Mouse (Mus musculus) forebrain, embryonic 14.5 days (tissue): ENCODE data around the gene Dab2ip. TPM values are rescaled to one million over a fixed set of nuclear protein-coding genes. Genes with fewer than 3 reads are reported as not detected.

Experiments
- ATAC-seq: fragments of 200-750 bp; cut with Nextera tagmentation; 2 replicates; pipeline ENCODE4 v1.8.0; 2017; ENCODE audit warnings: mild to moderate bottlenecking, moderate library complexity
- DNase-seq: peaks from one replicate; pipeline ENCODE4 v3.0.0-alpha.2; 2015; ENCODE audit warnings: low spot score
- H3K27ac ChIP-seq: fragments of 300-500 bp; sonication (generic); 2 replicates; pipeline ENCODE4 v1.5.1; 2014; ENCODE audit warnings: low read depth, mild to moderate bottlenecking, control low read depth, low read length, moderate library complexity
- H3K27me3 ChIP-seq: fragments of 300-500 bp; sonication (generic); replicated peaks from 2 replicates; pipeline ENCODE4 v1.6.1; 2014; ENCODE audit warnings: low read length, control low read depth, mixed read lengths; ENCODE audit not compliant: control insufficient read depth, insufficient read depth
- H3K36me3 ChIP-seq: fragments of 300-500 bp; sonication (generic); 2 replicates; pipeline ENCODE4 v1.6.1; 2014; ENCODE audit warnings: low read length, control low read depth; ENCODE audit not compliant: control insufficient read depth, insufficient read depth
- H3K4me1 ChIP-seq: fragments of 300-500 bp; sonication (generic); 2 replicates; pipeline ENCODE4 v1.6.1; 2014; ENCODE audit warnings: antibody characterized with exemption, low read length, control low read depth; ENCODE audit not compliant: control insufficient read depth, insufficient read depth
- H3K4me2 ChIP-seq: fragments of 300-500 bp; sonication (generic); 2 replicates; pipeline ENCODE4 v1.6.1; 2014; ENCODE audit warnings: mild to moderate bottlenecking, control low read depth, low read length
- H3K4me3 ChIP-seq: fragments of 300-500 bp; sonication (generic); 2 replicates; pipeline ENCODE4 v1.5.1; 2014; ENCODE audit warnings: low read depth, low read length, control low read depth
- H3K9ac ChIP-seq: fragments of 300-500 bp; sonication (generic); 2 replicates; pipeline ENCODE4 v1.6.1; 2014; ENCODE audit warnings: mild to moderate bottlenecking, low read length, control low read depth, moderate library complexity
- H3K9me3 ChIP-seq: fragments of 300-500 bp; sonication (generic); replicated peaks from 2 replicates; pipeline ENCODE4 v1.6.1; 2016; ENCODE audit warnings: low read length, control low read depth, mixed read lengths; ENCODE audit not compliant: control insufficient read depth
- WGBS: fragments of 180-500 bp; shearing (Covaris S2); extraction: QIAGEN DNeasy Blood & Tissue Kit; methylation state at CpG from one replicate; pipeline ENCODE4 v1.1.7; 2014; 5-methylcytosine and 5-hydroxymethylcytosine counted together
- polyA plus RNA-seq: library from polyadenylated mRNA; unstranded; fragments of >200 nt; fragmentation: Nextera tagmentation; extraction: Ambion mirVana; gene quantifications from 2 replicates; pipeline ENCODE4 v1.2.1, GENCODE M21; 2014

Dab2ip gene
- polyA plus RNA-seq, 1 experiment from 2014 or later = 29.7 TPM

DNA sequence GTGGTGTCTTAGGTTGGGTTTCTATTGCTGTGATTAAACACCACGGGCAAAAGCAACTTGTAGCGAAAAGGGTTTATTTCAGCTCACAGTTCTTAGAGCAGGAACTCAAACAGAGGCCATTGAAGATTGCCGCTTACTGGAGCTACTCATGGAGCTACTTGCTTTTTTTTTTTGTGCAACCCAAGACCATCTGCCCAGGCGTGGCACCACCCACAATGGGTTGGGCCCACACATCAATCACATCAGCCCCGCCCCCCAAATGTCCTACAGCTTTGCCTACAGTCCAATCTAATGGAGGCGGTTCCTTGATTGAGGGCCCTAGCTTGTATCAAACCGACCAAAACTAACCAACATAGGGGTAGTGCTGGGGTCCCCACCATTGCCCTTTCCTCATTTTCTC is 205.8 kb downstream of the Dab2ip start:
- 90% methylated on average over 7 of the region's 7 CpGs for WGBS
- H3K27me3 ChIP-seq = no peaks in the 10 kb centered on the region
- H3K4me3 ChIP-seq = no peak overlapping the region

DNA sequence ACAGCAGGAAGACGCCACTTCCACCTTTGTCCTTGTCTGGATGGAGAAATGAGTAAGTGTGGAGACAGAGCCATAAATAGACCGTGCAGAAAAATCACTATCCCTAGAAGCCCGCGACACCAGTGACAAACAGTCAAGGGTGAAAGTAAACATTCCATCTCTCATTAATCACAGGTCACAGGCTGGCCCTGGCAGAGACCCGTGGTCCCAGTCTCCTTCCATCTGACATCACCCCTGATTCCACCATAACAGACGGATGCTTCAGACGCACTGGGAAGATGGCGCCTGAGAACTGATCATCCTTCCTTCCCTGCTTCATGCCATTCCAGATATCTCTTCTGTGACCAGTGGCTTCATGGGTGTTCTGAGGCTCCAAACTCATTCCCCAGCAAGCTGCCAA is 206.3 kb downstream of the Dab2ip start:
- ATAC-seq (no peak), DNase-seq (no peak)
- WGBS = 91% methylated on average over 8 of the region's 8 CpGs
- Histone ChIP-seq H3K27ac (no peak overlapping the region), H3K4me3 (no peak overlapping the region), H3K9ac (no peak overlapping the region), H3K9me3 (no peaks in the 10 kb centered on the region), H3K4me2 (no peak overlapping the region), H3K27me3 (no peaks in the 10 kb centered on the region), H3K36me3 (no peaks in the 10 kb centered on the region), H3K4me1 (peaks cover 12% of the 10 kb centered on the region)

More for the DNA sequence above, 205.8 kb downstream of the Dab2ip start:
- no peak for DNase-seq
- Histone ChIP-seq H3K9ac (no peak overlapping the region), H3K4me2 (no peak overlapping the region), H3K9me3 (no peaks in the 10 kb centered on the region), H3K36me3 (no peaks in the 10 kb centered on the region), H3K4me1 (peaks cover 10% of the 10 kb centered on the region), H3K27ac (no peak overlapping the region)
- no peak for ATAC-seq

DNA sequence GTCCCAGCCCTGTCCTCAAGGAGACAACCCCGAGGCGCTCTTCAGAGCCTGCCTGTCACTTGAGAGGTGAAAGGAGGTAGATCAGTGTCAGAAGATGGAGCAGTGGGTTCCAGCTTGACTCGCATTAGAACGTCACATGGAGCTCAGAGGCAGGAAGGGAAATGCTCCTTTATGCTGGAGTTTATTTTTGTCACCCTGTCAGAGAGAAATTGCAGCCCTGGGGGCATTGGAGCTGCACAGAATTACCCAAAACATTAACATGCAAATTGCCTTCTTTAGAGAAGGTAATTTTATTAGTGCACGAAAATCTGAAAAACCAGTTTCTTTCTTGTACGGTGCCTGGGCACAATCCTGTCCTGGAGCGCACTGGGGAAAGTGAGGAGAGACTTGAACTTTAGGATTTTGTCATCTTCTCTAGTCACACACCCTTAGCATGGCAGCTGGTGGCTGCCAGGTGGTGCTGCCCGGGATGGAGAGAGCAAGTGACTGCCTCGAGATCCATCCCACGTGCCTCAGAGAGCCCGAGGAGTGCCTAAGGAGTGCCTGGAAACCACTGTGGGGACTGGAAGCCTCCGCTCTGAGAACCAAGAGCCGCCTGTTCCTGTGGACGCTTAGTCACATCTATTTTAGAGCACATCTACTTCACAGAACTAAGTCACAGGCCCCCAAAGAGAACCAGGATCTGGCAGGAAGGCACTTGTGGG is 209.9 kb downstream of the Dab2ip start:
- ATAC-seq (peak; percentile 71), DNase-seq (peak; percentile 42)
- Histone ChIP-seq H3K27ac (no peak overlapping the region), H3K4me1 (peaks cover 9% of the 10 kb centered on the region), H3K4me2 (no peak overlapping the region), H3K4me3 (no peak overlapping the region), H3K9ac (0 out of 2 replicates have a peak overlapping the region, but pooled peaks have one; percentile 13), H3K27me3 (no peaks in the 10 kb centered on the region), H3K36me3 (no peaks in the 10 kb centered on the region), H3K9me3 (no peaks in the 10 kb centered on the region)
- 33% methylated on average over 14 of the region's 14 CpGs for WGBS

- Histone ChIP-seq H3K9ac (no peak overlapping the region), H3K36me3 (no peaks in the 10 kb centered on the region), H3K9me3 (no peaks in the 10 kb centered on the region), H3K4me1 (peaks cover 9% of the 10 kb centered on the region), H3K4me2 (no peak overlapping the region), H3K4me3 (no peak overlapping the region), H3K27me3 (no peaks in the 10 kb centered on the region), H3K27ac (no peak overlapping the region)
- WGBS = 36% methylated on average over 4 of the region's 4 CpGs
- DNase-seq (no peak), ATAC-seq (peak; percentile 40)
Observed at GRCm38 (mm10) chr2:35768538-35769238, 210.6 kb downstream of the Dab2ip start.

DNA sequence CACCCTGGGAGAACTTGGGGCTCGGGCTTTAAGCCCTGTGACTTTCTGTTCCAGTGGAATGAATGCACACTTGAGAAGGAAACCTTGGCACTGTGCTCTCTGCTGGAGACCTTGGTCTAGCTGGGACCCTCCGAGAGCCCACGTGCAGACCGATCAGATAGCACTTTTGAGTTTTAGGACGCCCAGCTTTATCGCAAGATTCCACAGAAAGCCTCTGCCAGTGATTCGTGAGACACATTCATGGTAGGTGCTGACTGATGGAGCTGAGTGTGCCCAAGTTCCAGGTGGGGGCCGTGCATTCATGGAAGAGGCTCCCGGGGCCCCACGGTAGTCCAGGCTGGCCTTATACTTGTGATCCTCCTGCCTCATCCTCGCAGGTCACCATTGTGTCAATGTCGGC is 211.3 kb downstream of the Dab2ip start:
- DNase-seq (no peak), ATAC-seq (no peak)
- WGBS = 86% methylated on average over 12 of the region's 12 CpGs
- Histone ChIP-seq H3K9ac (no peak overlapping the region), H3K27ac (no peak overlapping the region), H3K4me1 (peaks cover 9% of the 10 kb centered on the region), H3K4me2 (no peak overlapping the region), H3K27me3 (no peaks in the 10 kb centered on the region), H3K36me3 (no peaks in the 10 kb centered on the region), H3K4me3 (no peak overlapping the region), H3K9me3 (no peaks in the 10 kb centered on the region)

- no peak overlapping the region for H3K9ac ChIP-seq
- WGBS = 84% methylated on average over 2 of the region's 2 CpGs
- no peaks in the 10 kb centered on the region for H3K27me3 ChIP-seq
- no peak overlapping the region for H3K27ac ChIP-seq
- H3K36me3 ChIP-seq = no peaks in the 10 kb centered on the region
- ATAC-seq (no peak), DNase-seq (no peak)
- H3K4me1 ChIP-seq = peaks cover 9% of the 10 kb centered on the region
- no peaks in the 10 kb centered on the region for H3K9me3 ChIP-seq
- H3K4me2 ChIP-seq = no peak overlapping the region
- H3K4me3 ChIP-seq = no peak overlapping the region
Observed at GRCm38 (mm10) chr2:35770541-35770940, 212.5 kb downstream of the Dab2ip start.

GRCm38 (mm10) chr2:35775651-35776055 is 217.6 kb downstream of the Dab2ip start:
- 74% methylated on average over 5 of the region's 5 CpGs for WGBS
- no peak for ATAC-seq

GRCm38 (mm10) chr2:35776935-35777334 is 218.9 kb downstream of the Dab2ip start:
- Histone ChIP-seq H3K4me1 (no peaks in the 10 kb centered on the region), H3K4me2 (no peak overlapping the region), H3K9me3 (no peaks in the 10 kb centered on the region), H3K27me3 (no peaks in the 10 kb centered on the region), H3K27ac (no peak overlapping the region), H3K9ac (no peak overlapping the region), H3K36me3 (no peaks in the 10 kb centered on the region), H3K4me3 (no peak overlapping the region)
- WGBS = 90% methylated on average over 9 of the region's 9 CpGs
- DNase-seq (no peak), ATAC-seq (no peak)

More at GRCm38 (mm10) chr2:35775651-35776055, 217.6 kb downstream of the Dab2ip start:
- H3K4me2 ChIP-seq = no peak overlapping the region
- H3K4me1 ChIP-seq = no peaks in the 10 kb centered on the region
- no peak for DNase-seq
- no peak overlapping the region for H3K9ac ChIP-seq
- H3K9me3 ChIP-seq = no peaks in the 10 kb centered on the region
- H3K4me3 ChIP-seq = no peak overlapping the region
- H3K36me3 ChIP-seq = no peaks in the 10 kb centered on the region
- H3K27me3 ChIP-seq = no peaks in the 10 kb centered on the region
- H3K27ac ChIP-seq = no peak overlapping the region

DNA sequence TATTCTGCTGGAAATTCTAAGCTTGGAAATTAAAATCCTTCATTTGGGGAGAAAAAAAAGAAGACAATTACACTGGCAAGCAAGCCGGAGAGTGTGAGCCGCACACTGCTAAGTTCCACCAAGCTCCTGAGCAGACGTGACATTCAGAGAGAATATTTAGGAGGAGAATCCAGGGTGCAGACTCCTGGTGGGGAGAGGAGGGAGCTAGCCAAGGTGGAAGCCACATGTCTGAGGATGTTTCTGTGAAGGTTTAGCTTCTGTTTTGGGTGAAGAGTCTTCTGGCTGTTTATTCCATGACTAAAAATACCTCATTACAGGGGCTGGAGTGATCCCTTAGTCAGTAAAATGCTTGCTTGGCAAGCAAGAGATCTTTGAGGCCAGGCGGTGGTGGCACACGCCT is 221.2 kb downstream of the Dab2ip start:
- Histone ChIP-seq H3K4me2 (no peak overlapping the region), H3K9me3 (no peaks in the 10 kb centered on the region), H3K27ac (no peak overlapping the region), H3K27me3 (no peaks in the 10 kb centered on the region), H3K9ac (no peak overlapping the region), H3K36me3 (no peaks in the 10 kb centered on the region), H3K4me1 (no peaks in the 10 kb centered on the region), H3K4me3 (no peak overlapping the region)
- ATAC-seq (no peak), DNase-seq (no peak)
- WGBS = 94% methylated on average over 5 of the region's 5 CpGs
